ENCODE assay signal across 8 mouse cellular contexts in the genomic region with DNA sequence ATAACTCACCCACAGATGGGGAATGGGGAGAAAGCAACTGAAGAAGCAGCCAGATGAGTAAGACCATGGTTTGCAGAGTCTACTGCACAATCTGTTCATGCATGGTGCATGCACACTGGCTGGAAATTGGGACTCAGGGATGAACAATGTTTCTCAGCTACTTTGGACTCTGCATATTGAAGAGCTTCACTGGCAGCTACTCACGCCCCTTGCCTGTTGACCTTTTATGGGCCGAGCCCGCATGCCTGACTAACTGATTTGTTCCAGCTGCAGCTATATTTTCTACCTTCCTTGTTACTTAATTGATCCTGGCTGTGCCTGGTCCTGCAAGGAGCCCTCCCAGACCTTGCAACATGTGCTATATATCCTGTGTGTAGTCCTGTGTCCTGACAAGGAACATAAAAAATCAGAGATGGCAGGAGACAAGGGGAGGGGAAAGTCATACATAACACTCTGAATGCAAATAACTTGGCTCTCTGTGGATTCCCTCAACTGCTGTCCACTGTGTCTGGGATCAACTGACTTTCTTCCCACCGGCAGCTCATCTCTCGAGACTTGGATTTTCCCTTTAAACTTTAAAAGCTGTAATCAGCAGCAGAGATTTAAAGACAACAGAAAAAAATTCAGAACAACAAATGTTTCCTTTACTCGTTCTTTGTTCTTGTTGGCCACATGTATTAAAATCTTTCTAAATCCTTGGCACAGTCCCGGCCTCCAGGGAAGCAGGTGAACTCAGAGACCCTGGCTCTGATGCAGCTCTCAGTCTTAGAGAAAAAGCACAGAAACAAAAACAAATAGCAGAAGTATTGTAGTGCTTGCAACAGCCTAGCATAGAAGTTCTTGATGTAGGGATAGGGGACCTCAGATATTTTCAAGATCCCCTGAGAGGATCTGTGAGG.
A peak's percentile ranks its signal among the peaks of the same experiment; 100 is the strongest.
DNase-seq lines count a peak whose midpoint lies in the region; ATAC-seq lines count a peak whose summit lies in the region.

No protein-coding gene starts in this region.

- H3K4me3 ChIP-seq in embryonic facial prominence, embryonic 13.5 days = no peak overlapping the region
- no peak overlapping the region for H3K4me3 ChIP-seq in limb, embryonic 13.5 days
- no peak overlapping the region for H3K4me3 ChIP-seq in neural tube, embryonic 15.5 days (replicated peaks)
- H3K4me3 ChIP-seq in forebrain, embryonic 12.5 days (replicated peaks) = no peak overlapping the region

- H3K27me3 ChIP-seq in embryonic facial prominence, embryonic 13.5 days = no peaks in the 10 kb centered on the region
- no peaks in the 10 kb centered on the region for H3K27me3 ChIP-seq in limb, embryonic 13.5 days
- no peaks in the 10 kb centered on the region for H3K27me3 ChIP-seq in neural tube, embryonic 15.5 days (replicated peaks)
- H3K27me3 ChIP-seq in forebrain, embryonic 12.5 days = no peaks in the 10 kb centered on the region

- no peak overlapping the region for H3K9ac ChIP-seq in embryonic facial prominence, embryonic 13.5 days
- no peak overlapping the region for H3K9ac ChIP-seq in limb, embryonic 13.5 days
- H3K9ac ChIP-seq in neural tube, embryonic 15.5 days (replicated peaks) = no peak overlapping the region
- no peak overlapping the region for H3K9ac ChIP-seq in forebrain, embryonic 12.5 days

- H3K36me3 ChIP-seq in embryonic facial prominence, embryonic 13.5 days = no peaks in the 10 kb centered on the region
- no peaks in the 10 kb centered on the region for H3K36me3 ChIP-seq in limb, embryonic 13.5 days
- H3K36me3 ChIP-seq in neural tube, embryonic 15.5 days = no peaks in the 10 kb centered on the region
- no peaks in the 10 kb centered on the region for H3K36me3 ChIP-seq in forebrain, embryonic 12.5 days (replicated peaks)

- DNase-seq in kidney, adult 11 months = peak; percentile 6
- DNase-seq in kidney, adult 18-20 months = no peak
- no peak for DNase-seq in T-cell, adult 2 months (ENCODE audit: low spot score)
- no peak for DNase-seq in thymus, postnatal 10 days (ENCODE audit: low spot score in 2 of 2)

- H3K9me3 ChIP-seq in embryonic facial prominence, embryonic 13.5 days = no peaks in the 10 kb centered on the region; the same call in 1 of the 2 replicates
- 0 out of 2 replicates have a peak, but pooled peaks cover 6% of the 10 kb centered on the region for H3K9me3 ChIP-seq in limb, embryonic 13.5 days
- no peaks in the 10 kb centered on the region for H3K9me3 ChIP-seq in neural tube, embryonic 15.5 days (replicated peaks)
- H3K9me3 ChIP-seq in forebrain, embryonic 12.5 days = no peaks in the 10 kb centered on the region

- WGBS in embryonic facial prominence, embryonic 13.5 days = 16% methylated on average over 7 of the region's 7 CpGs
- WGBS in limb, embryonic 13.5 days = 7% methylated on average over 7 of the region's 7 CpGs
- WGBS in neural tube, embryonic 15.5 days = 13% methylated on average over 7 of the region's 7 CpGs
- 62% methylated on average over 7 of the region's 7 CpGs for WGBS in forebrain, embryonic 12.5 days

- H3K27ac ChIP-seq in embryonic facial prominence, embryonic 13.5 days = peak overlapping the region; percentile 51; the same call in 1 of the 2 replicates
- peak overlapping the region; percentile 65; the same call in 1 of the 2 replicates for H3K27ac ChIP-seq in limb, embryonic 13.5 days
- H3K27ac ChIP-seq in neural tube, embryonic 15.5 days (replicated peaks) = peak overlapping the region; percentile 33; the same call in 1 of the 2 replicates
- no peak overlapping the region for H3K27ac ChIP-seq in forebrain, embryonic 12.5 days

- peaks cover 17% of the 10 kb centered on the region for H3K4me1 ChIP-seq in embryonic facial prominence, embryonic 13.5 days
- peaks cover 18% of the 10 kb centered on the region for H3K4me1 ChIP-seq in limb, embryonic 13.5 days
- H3K4me1 ChIP-seq in neural tube, embryonic 15.5 days = peaks cover 12% of the 10 kb centered on the region; the same call in 1 of the 2 replicates
- peaks cover 11% of the 10 kb centered on the region; the same call in 1 of the 2 replicates for H3K4me1 ChIP-seq in forebrain, embryonic 12.5 days

- ATAC-seq in embryonic facial prominence, embryonic 13.5 days (ENCODE audit: insufficient number of reproducible peaks, insufficient read depth, low FRiP score, low TSS enrichment, low read depth) = peak; percentile 59; the same call in 1 of the 2 replicates
- peak; percentile 82 for ATAC-seq in limb, embryonic 13.5 days (ENCODE audit: low FRiP score, low read depth)
- no peak; the same call in 1 of the 2 replicates for ATAC-seq in neural tube, embryonic 15.5 days (ENCODE audit: low FRiP score)
- no peak for ATAC-seq in forebrain, embryonic 12.5 days (ENCODE audit: low FRiP score)

- H3K4me2 ChIP-seq in embryonic facial prominence, embryonic 13.5 days = no peak overlapping the region
- peak overlapping the region; percentile 11; the same call in 1 of the 2 replicates for H3K4me2 ChIP-seq in limb, embryonic 13.5 days (replicated peaks)
- H3K4me2 ChIP-seq in neural tube, embryonic 15.5 days = no peak overlapping the region
- no peak overlapping the region for H3K4me2 ChIP-seq in forebrain, embryonic 12.5 days

Comparison
In these comparisons a context has a peak if more than half of its experiments do, and no peak if none do; other contexts are left out.
1. ATAC-seq: peak in embryonic facial prominence, embryonic 13.5 days (single experiment) and limb, embryonic 13.5 days (single experiment); none in neural tube, embryonic 15.5 days (single experiment) and forebrain, embryonic 12.5 days (single experiment).